Mouse (Mus musculus) kidney, embryonic 15.5 days (tissue): ENCODE measurements around the gene Pp2d1. TPM values are rescaled to one million over a fixed set of nuclear protein-coding genes. Genes with fewer than 3 reads are reported as not detected.

Source experiments
- ATAC-seq: fragments of 200-750 bp; cut with Nextera tagmentation; replicated peaks from 2 replicates; pipeline ENCODE4 v1.8.0; 2017; ENCODE audit warnings: moderate TSS enrichment; ENCODE audit not compliant: low FRiP score
- H3K27ac ChIP-seq: fragments of 300-500 bp; sonication (generic); 2 replicates; pipeline ENCODE4 v1.5.1; 2015; ENCODE audit warnings: mild to moderate bottlenecking, inconsistent platforms
- H3K27me3 ChIP-seq: fragments of 300-500 bp; sonication (generic); 2 replicates; pipeline ENCODE4 v1.6.1; 2015; ENCODE audit warnings: inconsistent platforms
- H3K36me3 ChIP-seq: fragments of 300-500 bp; sonication (generic); 2 replicates; pipeline ENCODE4 v1.6.1; 2015; ENCODE audit warnings: inconsistent platforms
- H3K4me1 ChIP-seq: fragments of 300-500 bp; sonication (generic); 2 replicates; pipeline ENCODE4 v1.6.1; 2015; ENCODE audit warnings: inconsistent platforms
- H3K4me2 ChIP-seq: fragments of 300-500 bp; sonication (generic); 2 replicates; pipeline ENCODE4 v1.6.1; 2015; ENCODE audit warnings: moderate library complexity, mild to moderate bottlenecking, inconsistent platforms
- H3K4me3 ChIP-seq: fragments of 300-500 bp; sonication (generic); replicated peaks from 2 replicates; pipeline ENCODE4 v1.5.1; 2015; ENCODE audit warnings: mild to moderate bottlenecking, inconsistent platforms
- H3K9ac ChIP-seq: fragments of 300-500 bp; sonication (generic); 2 replicates; pipeline ENCODE4 v1.6.1; 2015; ENCODE audit warnings: mild to moderate bottlenecking, inconsistent platforms
- H3K9me3 ChIP-seq: fragments of 300-500 bp; sonication (generic); replicated peaks from 2 replicates; pipeline ENCODE4 v1.6.1; 2016; ENCODE audit warnings: inconsistent platforms
- WGBS: fragments of 180-500 bp; shearing (Covaris S2); methylation state at CpG from one replicate; pipeline ENCODE4 v1.1.7; 2015; ENCODE audit warnings: mixed read lengths; 5-methylcytosine and 5-hydroxymethylcytosine counted together
- polyA plus RNA-seq: library from polyadenylated mRNA; unstranded; fragments of >200 nt; fragmentation: Nextera tagmentation; extraction: Ambion mirVana; gene quantifications from 2 replicates; pipeline ENCODE4 v1.2.1, GENCODE M21; 2015

Pp2d1 gene
- polyA plus RNA-seq, 1 experiment from 2014 or later: 0.17 TPM

DNA sequence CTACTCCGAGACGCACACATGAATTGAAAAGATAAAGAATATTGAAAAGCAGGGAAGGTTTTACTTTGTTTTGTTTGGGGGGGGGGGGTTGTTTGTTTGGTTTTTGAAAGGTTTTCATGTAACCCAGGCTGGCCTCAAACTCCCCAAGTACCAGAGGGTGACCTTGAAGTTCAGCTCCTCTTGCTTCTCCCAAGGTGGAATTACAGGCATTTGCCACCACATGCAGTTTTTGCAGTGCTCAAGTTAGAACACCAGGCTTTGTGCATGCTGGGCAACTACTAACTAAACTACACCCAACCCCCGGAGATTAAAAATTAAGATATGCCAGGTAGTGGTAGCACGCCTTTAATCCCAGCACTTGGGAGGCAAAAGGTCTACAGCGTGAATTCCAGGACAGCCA lies 20.4 kb upstream of the Pp2d1 start:
- Histone ChIP-seq H3K9ac (no peak overlapping the region), H3K4me3 (no peak overlapping the region), H3K27ac (no peak overlapping the region), H3K36me3 (no peaks in the 10 kb centered on the region), H3K27me3 (no peaks in the 10 kb centered on the region), H3K4me1 (no peaks in the 10 kb centered on the region), H3K9me3 (no peaks in the 10 kb centered on the region), H3K4me2 (no peak overlapping the region)
- ATAC-seq: no peak
- 94% methylated on average over 5 of the region's 5 CpGs for WGBS

DNA sequence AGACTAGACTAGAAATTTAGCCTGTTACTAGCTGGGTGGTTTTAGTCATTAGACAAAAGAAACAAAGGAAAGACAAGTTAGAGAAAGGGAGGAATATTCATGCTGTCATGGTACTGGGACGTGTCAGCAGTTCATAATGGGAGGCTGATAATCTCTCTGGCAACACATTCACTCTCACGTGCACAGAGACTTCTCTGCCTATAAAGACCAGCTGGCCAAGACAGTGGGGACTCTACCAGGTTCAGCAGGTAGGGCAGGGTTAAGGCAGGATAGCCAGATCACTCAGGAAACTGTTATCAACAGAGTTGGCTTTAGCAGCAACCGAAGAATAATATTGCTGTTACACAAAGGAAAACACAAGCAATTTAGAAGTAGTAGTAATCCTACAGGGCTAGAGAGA lies 18.2 kb upstream of the Pp2d1 start:
- no peak overlapping the region for H3K9ac ChIP-seq
- no peak overlapping the region for H3K4me3 ChIP-seq
- no peaks in the 10 kb centered on the region for H3K27me3 ChIP-seq
- H3K4me2 ChIP-seq: no peak overlapping the region
- no peak for ATAC-seq
- H3K9me3 ChIP-seq: no peaks in the 10 kb centered on the region
- no peaks in the 10 kb centered on the region for H3K4me1 ChIP-seq
- H3K36me3 ChIP-seq: no peaks in the 10 kb centered on the region
- 67% methylated on average over 3 of the region's 3 CpGs for WGBS
- H3K27ac ChIP-seq: no peak overlapping the region

DNA sequence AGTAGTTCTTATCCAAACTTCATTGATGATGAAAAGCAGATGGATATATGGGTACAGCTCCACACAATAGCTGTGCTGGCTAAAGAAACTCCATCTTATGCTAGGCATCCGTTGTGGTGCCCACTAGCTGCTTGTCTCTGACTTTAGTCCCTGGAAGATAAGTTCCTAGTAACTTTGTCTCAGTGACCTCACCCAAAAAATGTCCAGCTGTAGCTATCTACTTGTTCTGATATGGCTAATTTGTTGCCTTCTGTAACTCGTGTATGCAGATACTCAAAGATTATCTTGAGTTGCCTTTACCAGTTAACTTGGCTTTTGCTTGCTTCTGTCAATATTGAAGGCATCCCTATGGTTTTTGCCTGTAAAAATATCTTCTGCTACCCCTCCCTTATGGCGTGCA lies 15.6 kb upstream of the Pp2d1 start:
- Histone ChIP-seq H3K4me1 (no peaks in the 10 kb centered on the region), H3K27ac (no peak overlapping the region), H3K36me3 (no peaks in the 10 kb centered on the region), H3K27me3 (no peaks in the 10 kb centered on the region), H3K4me3 (no peak overlapping the region), H3K9me3 (no peaks in the 10 kb centered on the region), H3K4me2 (no peak overlapping the region), H3K9ac (no peak overlapping the region)
- WGBS: 77% methylated on average over 3 of the region's 3 CpGs
- no peak for ATAC-seq

DNA sequence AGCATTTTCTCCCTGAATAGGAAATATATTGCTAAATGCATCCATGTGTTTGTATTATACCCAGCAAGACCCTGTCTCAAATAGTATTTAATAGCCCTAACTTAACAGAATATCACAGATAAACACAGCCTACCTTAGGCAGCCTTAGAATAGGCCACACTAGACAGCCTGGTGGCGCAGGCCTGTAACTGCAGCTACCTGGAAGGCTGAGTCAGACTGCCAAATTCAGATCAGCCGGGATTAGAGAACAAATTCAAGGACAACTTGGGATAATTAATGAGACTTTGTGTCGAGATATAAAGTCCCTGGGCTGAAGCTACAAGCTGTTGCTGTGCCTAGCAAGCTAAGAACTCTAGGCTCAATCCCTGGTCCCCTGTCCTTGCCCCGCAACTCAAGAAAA lies 14.8 kb upstream of the Pp2d1 start:
- no peak overlapping the region for H3K4me2 ChIP-seq
- H3K9ac ChIP-seq: no peak overlapping the region
- H3K27me3 ChIP-seq: no peaks in the 10 kb centered on the region
- no peaks in the 10 kb centered on the region for H3K9me3 ChIP-seq
- no peaks in the 10 kb centered on the region for H3K36me3 ChIP-seq
- ATAC-seq: no peak
- H3K27ac ChIP-seq: no peak overlapping the region
- no peaks in the 10 kb centered on the region for H3K4me1 ChIP-seq
- WGBS: 72% methylated on average over 4 of the region's 4 CpGs
- H3K4me3 ChIP-seq: no peak overlapping the region

DNA sequence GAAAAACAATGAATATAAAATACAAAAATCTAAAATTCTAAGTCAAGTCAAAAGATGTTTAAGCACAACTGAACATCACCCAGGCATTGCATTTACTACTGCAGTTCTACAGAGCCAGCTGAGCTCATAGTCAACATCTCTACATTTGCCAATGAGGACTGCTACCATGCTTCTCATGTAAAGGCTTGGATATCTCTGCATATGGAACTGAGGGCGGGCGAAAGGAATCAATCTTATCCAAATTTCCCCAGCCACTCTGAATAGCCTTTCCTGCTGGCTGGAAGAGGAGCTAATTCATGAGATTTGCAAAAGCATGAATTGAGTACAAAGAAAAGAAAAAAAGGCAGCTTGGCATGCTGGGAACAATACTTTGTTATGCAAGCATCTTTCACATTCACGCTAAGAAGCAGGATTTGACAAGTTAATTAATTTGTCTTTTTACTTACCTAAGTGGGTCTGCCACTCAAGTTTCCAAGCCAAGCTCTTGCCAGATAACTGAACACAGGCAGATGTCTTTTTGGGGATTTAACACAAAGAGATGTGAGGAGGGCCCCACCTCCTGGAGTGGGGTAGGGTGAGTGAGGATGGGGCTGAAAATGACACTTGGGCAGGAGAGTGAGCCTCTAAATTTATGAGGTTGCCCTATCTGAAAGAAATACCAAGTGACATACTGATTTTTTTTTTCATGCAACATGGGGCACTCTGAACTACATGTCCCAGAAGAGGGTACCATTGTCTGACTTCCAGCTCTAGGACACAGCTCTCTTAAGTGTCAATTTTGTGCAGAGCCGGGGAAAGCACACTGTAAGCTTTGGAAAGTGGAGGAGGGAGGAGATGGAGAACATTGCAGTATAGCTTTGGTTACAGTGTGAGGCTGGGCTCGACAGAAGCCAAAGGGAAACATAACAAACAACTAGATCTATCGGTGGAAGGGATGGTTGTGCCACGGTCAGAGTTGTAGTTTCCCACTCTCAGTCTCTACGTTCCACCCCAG lies 12.4 kb upstream of the Pp2d1 start:
- ATAC-seq: no peak
- Histone ChIP-seq H3K4me1 (no peaks in the 10 kb centered on the region), H3K4me3 (no peak overlapping the region), H3K4me2 (no peak overlapping the region), H3K27me3 (no peaks in the 10 kb centered on the region), H3K9me3 (no peaks in the 10 kb centered on the region), H3K27ac (no peak overlapping the region), H3K9ac (no peak overlapping the region), H3K36me3 (no peaks in the 10 kb centered on the region)
- WGBS: 80% methylated on average over 8 of the region's 8 CpGs

DNA sequence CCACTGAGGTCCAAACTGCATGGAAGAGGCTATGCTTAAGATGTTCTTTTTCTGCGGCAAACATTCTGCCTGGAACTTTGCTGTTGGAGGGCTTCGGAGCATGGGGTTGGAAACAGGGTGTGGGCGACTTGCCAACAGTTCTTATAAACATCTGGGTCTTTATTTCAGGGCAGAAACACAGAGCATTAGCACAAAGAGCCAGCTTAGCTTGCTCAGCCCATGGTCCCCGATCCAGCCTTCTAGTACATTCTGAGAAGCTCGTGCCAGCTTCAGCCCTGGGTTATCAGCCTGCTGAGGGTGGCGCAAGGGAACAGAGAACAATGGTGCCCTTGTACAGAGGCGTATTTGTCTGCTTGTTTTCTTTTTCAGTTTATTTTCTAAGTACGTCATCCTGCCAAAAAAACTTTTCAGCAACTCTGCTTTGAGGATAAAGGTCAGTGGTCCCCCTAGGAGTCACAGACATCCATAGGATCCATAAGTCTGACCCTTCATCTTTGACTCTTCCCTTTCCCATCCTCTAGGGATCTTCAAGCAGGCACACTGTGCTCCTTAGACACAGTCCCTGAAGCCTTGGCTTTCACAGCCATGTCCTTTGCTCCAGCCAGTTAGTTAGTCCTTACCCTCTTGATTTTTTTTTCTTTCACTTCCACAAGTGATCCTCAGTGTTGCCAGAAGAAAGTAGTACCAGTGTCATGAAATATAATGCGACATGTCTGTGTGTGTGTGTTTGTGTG lies 4.5 kb upstream of the Pp2d1 start:
- no peaks in the 10 kb centered on the region for H3K27me3 ChIP-seq
- no peaks in the 10 kb centered on the region for H3K9me3 ChIP-seq
- H3K27ac ChIP-seq: no peak overlapping the region
- no peak for ATAC-seq
- no peaks in the 10 kb centered on the region; the same call in 1 of the 2 replicates for H3K4me1 ChIP-seq
- no peak overlapping the region for H3K4me2 ChIP-seq
- 71% methylated on average over 9 of the region's 9 CpGs for WGBS
- no peak overlapping the region for H3K4me3 ChIP-seq
- no peak overlapping the region for H3K9ac ChIP-seq
- no peaks in the 10 kb centered on the region for H3K36me3 ChIP-seq

DNA sequence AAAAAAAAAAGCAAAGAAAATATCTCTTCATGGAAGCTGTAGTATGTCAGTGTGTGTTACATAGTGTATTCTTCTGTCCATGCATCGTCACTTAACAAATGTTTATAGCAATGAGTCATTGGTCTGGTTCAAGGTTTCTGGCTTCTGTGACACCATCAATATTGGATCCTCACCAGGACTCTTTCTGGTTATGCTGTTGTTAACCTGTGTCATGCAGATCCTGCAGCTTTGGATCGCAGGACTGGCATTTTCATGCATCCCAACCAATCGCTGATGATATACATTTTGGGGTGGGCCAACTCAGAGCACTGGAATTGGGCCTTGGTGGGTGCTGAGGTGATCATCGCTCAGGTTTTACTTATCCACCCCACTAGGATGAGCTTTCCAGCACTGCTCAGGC lies 3.3 kb upstream of the Pp2d1 start:
- Histone ChIP-seq H3K27ac (no peak overlapping the region), H3K4me1 (no peaks in the 10 kb centered on the region; the same call in 1 of the 2 replicates), H3K27me3 (no peaks in the 10 kb centered on the region), H3K36me3 (no peaks in the 10 kb centered on the region), H3K4me3 (no peak overlapping the region), H3K9ac (no peak overlapping the region), H3K4me2 (no peak overlapping the region), H3K9me3 (no peaks in the 10 kb centered on the region)
- no peak for ATAC-seq
- 92% methylated on average over 4 of the region's 4 CpGs for WGBS

DNA sequence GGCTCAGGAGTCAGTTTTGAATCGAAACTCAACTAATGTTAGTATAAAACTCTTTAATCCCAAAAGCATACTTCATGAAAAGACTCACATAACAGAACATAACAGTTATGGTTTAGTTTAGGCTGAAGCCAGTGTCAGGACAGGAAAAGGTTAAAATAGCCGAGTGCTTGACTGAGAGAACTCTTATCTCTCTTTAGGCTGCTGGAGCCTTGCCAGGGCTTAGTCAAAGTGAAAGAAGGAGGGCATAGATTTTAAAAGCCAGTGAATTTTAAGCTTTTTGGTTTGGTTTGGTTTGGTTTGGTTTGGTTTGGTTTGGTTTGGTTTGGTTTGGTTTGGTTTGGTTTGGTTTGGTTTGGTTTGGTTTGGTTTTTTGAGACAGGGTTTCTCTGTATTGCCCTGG lies 6.8 kb downstream of the Pp2d1 start:
- H3K4me3 ChIP-seq: no peak overlapping the region
- H3K27me3 ChIP-seq: no peaks in the 10 kb centered on the region
- 67% methylated on average over 2 of the region's 2 CpGs for WGBS
- H3K4me1 ChIP-seq: no peaks in the 10 kb centered on the region
- no peaks in the 10 kb centered on the region for H3K9me3 ChIP-seq
- no peaks in the 10 kb centered on the region for H3K36me3 ChIP-seq
- H3K9ac ChIP-seq: no peak overlapping the region
- H3K27ac ChIP-seq: no peak overlapping the region
- H3K4me2 ChIP-seq: no peak overlapping the region
- ATAC-seq: no peak

DNA sequence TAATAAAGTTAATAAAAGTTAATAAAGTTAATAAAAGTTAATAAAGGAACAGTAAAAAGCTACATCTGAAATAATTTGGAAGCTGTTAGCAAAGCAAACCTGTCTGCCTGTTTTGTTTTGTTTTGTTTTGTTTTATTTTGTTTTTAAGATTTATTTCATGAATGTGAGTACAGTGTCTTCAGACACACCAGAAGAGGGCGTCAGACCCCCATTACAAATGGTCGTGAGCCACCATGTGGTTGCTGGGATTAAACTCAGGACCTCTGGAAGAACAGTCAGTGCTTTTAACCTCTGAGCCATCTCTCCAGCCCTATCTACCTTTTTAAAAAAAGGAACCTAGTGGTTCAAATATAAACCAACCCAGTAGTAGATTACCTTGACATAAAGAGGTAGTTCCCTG lies 8.1 kb downstream of the Pp2d1 start:
- no peak overlapping the region for H3K27ac ChIP-seq
- H3K36me3 ChIP-seq: no peaks in the 10 kb centered on the region
- H3K4me3 ChIP-seq: no peak overlapping the region
- 54% methylated on average over 2 of the region's 2 CpGs for WGBS
- H3K9me3 ChIP-seq: no peaks in the 10 kb centered on the region
- no peak for ATAC-seq
- no peak overlapping the region for H3K9ac ChIP-seq
- H3K27me3 ChIP-seq: no peaks in the 10 kb centered on the region
- H3K4me1 ChIP-seq: no peaks in the 10 kb centered on the region
- no peak overlapping the region for H3K4me2 ChIP-seq

DNA sequence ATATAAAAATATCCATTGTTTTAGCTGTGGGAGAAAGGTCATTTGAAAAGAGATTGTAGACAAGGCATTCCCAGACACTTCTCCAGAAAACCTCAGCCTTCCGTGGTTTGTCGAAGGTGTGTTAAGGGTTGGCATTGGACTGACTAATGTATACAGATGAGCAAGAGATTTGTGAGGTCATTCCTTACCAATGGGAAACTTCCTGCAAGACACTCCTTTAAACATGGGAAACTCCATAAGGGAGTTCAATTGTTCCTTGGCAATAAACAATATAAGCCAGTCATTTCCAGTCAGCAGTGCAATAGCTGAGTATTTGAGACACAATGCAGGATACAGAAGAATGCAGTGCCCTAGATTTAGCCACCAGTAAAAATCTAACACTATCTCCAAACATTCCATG lies 11.2 kb downstream of the Pp2d1 start:
- Histone ChIP-seq H3K36me3 (no peaks in the 10 kb centered on the region), H3K4me1 (no peaks in the 10 kb centered on the region), H3K9me3 (no peaks in the 10 kb centered on the region), H3K27me3 (no peaks in the 10 kb centered on the region), H3K27ac (no peak overlapping the region), H3K4me3 (no peak overlapping the region), H3K9ac (no peak overlapping the region), H3K4me2 (no peak overlapping the region)
- ATAC-seq: no peak
- 93% methylated on average over 2 of the region's 2 CpGs for WGBS

DNA sequence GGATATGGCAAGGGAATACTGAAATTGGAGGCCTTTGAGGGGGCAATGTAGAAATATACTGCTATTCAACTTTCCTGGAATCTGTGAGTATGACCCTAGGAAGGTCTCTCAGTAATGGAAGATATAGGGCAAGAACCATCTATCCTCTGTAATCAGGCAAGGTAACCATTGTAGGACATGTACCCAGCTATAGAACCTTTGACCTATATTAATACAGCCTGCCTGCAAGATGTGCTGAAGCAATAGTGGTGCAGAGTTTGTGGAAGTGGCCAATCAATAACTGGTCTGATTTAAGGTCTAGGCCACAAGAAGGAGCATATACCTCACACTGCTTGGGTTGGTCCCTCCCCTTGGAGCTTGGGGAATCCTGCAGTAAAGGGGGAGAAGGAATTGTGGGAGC lies 18.7 kb downstream of the Pp2d1 start:
- Histone ChIP-seq H3K9me3 (no peaks in the 10 kb centered on the region), H3K4me3 (no peak overlapping the region), H3K4me1 (0 out of 2 replicates have a peak, but pooled peaks cover 2% of the 10 kb centered on the region), H3K27me3 (no peaks in the 10 kb centered on the region), H3K36me3 (peaks cover 9% of the 10 kb centered on the region; the same call in 1 of the 2 replicates), H3K4me2 (no peak overlapping the region), H3K9ac (no peak overlapping the region), H3K27ac (no peak overlapping the region)
- ATAC-seq: no peak

DNA sequence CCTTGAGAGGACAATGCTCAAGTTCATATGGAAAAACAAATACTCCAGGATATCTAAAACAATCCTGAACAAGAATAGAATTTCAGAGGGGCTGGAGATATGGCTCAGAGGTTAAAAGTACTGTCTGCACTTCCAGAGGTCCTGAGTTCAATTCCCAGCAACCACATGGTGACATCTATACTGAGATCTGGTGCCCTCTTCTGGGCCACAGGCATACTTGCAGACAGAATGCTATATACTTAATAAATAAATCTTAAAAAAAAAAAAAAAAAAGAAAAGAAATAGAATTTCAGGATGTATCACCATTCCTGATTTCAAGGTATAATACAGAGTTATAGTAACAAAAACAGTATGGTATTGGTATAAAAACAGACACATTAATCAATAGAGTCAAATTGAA lies 19.9 kb downstream of the Pp2d1 start:
- Histone ChIP-seq H3K9ac (no peak overlapping the region), H3K4me2 (no peak overlapping the region), H3K27ac (no peak overlapping the region), H3K36me3 (peaks cover 9% of the 10 kb centered on the region; the same call in 1 of the 2 replicates), H3K4me3 (no peak overlapping the region), H3K27me3 (no peaks in the 10 kb centered on the region), H3K4me1 (0 out of 2 replicates have a peak, but pooled peaks cover 2% of the 10 kb centered on the region), H3K9me3 (no peaks in the 10 kb centered on the region)
- no peak for ATAC-seq
